Mouse (Mus musculus) thymus, postnatal 10 days (tissue): ENCODE data around the gene Igf1r.

Experiments used
- DNase-seq, 2 experiments: peaks; one replicate each; pipeline ENCODE4 v3.0.0; 2021; ENCODE audit warnings: low spot score in 2 of 2

Gene Igf1r

DNA sequence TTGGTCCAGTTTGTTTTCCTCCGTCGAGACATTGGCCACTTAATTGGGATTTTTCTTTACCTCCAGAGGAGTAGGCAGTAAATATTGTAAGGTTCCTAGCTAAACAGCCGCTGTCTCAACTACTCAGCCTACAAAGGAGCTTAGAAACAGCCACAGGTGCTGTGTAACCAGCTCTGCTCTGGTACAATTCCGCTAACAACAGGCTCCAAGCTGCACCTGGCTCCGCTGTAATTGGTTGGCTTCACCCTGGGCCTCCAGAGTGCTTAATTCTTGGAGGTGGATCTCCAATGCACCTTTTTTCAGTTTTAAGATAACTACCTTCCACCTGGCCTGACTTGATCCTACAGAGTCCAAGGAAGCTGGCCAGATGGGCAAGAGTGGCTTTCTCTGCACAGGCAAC, 271.4 kb downstream of the Igf1r start:
- DNase-seq, result peak; percentile 62

- no peak for DNase-seq
Observed at GRCm38 (mm10) chr7:68225427-68226054, 272.9 kb downstream of the Igf1r start.

DNA sequence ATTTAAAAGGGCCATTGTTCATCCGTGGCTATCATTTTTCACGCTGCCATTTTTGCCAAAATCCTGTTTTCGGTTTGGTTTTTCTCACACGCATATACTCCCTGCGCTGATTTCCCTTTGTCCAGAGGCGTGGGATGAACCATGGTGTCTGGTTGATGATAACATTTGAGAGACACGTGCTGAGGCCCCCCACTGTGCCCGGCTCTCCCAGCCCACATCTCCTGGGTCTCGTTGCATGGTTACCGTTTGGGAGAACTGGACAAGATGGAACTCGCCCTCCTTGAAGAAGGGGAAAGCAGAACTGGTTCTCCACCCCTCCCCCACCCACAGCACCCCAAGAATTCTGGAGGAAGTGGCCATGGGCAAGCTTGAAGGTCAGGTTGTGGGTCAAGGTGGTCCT, 274.4 kb downstream of the Igf1r start:
- DNase-seq, result no peak

DNA sequence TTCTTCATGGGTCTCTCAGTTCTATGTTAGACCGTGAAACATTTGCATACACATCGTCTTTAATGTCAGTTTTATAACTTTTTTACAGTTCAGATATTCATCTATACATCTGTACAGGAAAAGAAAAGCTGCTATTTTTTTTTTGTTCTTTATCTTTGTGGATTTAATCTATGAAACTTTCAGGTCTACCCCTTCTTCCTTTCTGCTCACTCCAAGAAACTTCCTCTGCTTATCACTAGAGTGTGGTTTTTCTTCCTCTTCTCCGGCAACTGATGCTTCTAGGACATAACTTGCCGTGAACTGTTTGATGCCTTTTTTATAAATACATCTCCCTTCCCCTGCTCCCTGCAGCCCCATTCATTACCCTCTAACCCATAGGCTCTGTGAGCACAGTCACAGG, 275.0 kb downstream of the Igf1r start:
- no peak for DNase-seq

DNA sequence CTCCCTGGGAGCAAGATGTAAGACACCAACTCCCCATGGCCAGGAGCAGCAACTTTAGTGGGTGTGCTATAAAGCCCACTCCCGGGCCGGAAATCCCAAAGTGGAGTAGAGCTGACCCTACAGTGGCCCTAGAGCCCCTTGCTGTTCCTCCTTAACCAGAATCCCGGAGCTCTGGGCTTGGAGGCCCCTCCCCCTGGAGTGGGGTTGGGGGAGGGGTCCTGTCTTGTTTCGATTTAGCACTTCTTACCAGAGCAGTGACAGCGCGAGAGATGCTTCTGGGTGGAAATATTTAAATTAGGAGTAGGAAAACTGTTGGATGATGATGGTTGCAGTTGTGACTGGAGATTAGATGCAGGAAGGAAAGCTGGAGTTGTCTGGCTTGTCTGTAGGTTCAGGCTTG, 275.9 kb downstream of the Igf1r start:
- DNase-seq, result no peak

DNA sequence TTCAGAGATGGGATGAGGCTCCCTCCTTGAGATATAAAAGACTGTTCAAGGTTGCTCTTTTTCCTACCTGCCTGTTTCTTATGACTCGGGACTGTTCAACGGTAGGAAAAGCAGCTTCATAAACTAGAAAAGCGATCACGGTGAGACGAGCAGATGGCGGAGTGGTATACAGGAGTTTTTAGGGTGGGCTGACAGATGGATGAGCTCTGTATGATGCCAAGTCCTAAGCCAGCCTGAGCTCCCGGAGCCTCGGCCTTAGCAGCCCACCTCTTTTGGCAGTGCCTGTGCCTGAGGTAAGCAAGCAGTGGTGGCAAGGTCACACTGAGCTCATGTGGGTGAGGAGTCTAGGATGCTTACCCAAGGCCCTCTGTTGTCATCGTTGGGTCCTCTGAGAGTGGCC, 278.2 kb downstream of the Igf1r start:
- DNase-seq, result no peak

GRCm38 (mm10) chr7:68232521-68232920, 279.9 kb downstream of the Igf1r start:
- no peak for DNase-seq

GRCm38 (mm10) chr7:68233619-68234223, 281.1 kb downstream of the Igf1r start:
- no peak for DNase-seq

DNA sequence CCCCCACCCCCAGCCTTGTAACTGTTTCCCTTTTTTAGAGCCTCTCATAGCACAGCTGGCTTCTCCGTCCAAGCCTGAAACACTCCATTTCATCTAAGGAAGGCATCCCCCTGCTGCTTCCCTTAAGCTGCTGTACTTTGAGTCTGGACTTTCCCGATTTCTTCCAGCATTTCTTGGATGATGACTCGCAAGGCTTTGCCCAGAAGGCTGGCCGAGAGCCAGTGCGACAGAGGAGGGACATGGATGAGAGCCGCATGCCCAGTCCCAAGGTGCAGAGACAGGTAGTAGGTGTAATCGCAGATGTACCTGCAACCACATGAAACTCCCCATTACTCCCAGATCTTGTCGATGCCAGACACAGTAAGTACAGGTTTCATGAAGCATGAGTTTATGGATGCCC, 284.2 kb downstream of the Igf1r start:
- no peak for DNase-seq

- no peak for DNase-seq
Observed at GRCm38 (mm10) chr7:68239220-68239827, 286.7 kb downstream of the Igf1r start.

DNA sequence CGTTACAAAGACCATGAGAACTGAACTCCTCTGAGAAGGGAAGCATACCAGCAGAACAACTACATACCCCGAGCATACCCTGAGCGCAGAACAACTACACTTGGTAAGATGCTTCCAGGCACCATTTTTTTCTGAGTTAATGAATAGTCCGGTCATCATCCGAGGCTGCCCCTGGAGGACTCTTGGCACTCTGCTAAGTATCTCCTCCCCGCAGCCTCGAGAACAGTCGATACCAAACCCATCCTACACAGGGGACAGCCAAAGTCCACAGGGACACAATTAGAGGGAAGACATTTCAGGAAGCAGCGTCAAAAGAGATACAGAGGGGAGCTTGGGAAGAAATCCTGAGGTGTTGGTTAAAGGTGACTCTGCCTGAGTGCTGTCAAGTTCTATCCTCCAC, 288.6 kb downstream of the Igf1r start:
- DNase-seq, result no peak

DNA sequence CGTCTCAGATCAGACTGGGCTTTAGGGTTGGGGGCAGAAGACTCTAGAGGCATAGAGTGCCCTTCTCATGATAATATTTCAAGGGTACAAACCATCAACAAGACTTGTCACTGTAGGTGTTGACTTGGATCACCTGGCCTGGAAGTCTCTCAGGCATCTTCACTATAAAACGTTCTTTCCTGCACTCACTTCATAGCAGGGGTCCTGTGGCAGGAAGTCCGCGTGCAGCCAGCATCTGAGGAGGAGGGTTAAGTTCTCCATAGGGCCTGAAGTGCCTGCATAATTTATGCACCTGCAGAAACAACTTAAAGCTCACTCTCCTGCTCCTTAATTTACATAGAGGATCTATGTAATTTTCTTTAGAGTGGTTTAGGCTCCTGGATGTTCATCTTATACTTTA, 293.1 kb downstream of the Igf1r start:
- no peak for DNase-seq

DNA sequence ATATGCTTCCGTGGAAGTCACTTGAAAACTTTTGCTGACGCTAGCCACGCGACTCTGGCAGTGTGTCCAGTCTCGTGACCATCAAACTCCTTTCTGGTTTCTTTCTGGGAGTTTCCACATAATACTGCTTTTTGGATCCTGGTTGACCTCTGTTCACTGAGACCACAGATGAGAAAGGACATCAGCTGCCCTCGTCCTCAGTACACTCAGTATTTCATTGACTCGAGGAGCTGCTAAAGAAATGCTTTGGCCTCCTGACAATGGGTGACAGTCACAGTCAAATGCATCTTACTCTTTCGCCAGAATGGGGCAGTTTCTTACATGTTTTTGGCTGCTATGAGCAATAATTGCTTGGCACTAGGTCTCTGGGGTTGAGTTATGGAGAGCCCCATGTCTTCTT, 293.6 kb downstream of the Igf1r start:
- no peak for DNase-seq

DNA sequence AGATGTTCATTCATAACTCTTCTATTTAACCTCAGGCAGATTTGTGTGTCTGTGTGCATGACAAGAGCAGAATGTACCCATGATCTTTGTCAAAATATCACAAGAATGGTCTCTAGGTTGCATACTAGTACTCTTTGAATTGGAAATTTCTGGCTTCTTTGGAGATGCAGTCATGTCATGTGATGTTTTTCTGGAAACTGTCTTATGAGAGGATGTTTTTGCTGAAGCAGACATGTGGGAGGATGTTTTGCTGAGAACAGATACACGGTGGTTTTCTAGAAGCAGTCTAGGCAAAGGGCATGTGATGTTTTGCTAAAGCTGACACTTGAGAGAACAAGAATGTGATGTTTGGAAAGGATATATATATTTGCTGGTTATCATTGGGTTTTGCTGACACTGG, 297.8 kb downstream of the Igf1r start:
- no peak for DNase-seq

DNA sequence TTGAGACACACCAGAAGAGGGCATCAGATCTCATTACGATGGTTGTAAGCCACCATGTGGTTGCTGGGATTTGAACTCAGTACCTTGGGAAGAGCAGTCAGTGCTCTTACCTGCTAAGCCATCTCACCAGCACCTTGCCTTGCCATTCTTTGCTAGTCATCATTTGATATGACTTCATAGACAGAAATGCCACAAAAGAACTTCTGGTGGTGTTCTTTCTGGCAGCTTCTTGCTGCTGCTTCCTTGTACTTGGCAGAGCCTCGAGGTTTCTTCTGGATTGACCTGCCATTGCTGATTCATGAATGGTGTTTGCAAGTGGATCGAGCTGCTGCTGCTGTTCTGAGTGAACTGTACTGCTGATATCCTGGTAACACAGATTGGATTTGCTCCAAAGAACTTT, 298.3 kb downstream of the Igf1r start:
- DNase-seq, result no peak

DNA sequence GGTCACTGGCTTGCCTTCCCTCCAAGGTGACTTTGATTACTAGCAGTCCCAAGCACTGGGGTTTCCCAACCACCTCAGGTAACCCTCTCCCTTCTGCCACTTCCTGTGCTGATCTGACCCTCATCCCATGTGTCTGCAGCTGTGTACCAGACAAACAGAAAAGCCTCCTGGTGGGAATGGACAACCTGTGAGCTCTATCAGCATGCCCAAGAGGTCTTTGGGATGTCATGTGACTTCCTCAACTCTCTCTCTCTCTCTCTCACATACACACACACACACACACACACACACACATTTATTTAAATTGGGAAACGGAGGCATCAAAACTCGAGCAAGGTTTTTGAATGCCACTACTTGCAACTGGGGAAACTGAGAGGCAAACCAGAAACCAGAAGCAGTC, 305.1 kb downstream of the Igf1r start:
- no peak for DNase-seq

GRCm38 (mm10) chr7:68258326-68259150, 305.9 kb downstream of the Igf1r start:
- DNase-seq, result no peak

- DNase-seq, result no peak
Observed at GRCm38 (mm10) chr7:68259523-68260081, 307.0 kb downstream of the Igf1r start.

DNA sequence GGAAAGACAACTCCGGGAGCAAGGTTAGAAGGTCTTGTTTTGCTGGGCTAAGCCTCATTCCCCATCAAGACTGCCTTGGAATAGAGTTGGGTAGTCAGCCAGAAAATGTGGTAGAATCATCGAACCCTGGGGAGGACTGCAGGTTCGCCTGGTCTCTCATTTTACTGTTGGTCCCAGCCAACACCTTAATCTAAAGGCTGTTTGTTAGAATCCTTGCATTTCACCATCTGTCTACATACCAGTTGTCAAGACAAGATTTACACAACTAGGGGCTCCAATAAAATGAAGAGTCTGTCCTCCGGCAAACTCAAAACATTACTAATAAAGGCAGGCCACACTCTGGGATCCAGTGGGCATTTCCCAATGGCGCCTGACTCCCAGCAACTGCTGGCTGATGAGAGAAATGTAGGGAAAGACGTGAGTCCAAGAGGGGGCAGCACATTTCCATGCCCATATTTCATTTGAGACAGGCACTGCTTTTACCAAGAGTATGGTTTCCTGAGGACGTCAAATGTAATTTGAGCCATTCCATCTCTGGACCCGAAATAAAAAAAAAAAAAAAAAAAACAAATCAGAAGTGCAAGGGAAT, 310.1 kb downstream of the Igf1r start:
- no peak for DNase-seq

DNA sequence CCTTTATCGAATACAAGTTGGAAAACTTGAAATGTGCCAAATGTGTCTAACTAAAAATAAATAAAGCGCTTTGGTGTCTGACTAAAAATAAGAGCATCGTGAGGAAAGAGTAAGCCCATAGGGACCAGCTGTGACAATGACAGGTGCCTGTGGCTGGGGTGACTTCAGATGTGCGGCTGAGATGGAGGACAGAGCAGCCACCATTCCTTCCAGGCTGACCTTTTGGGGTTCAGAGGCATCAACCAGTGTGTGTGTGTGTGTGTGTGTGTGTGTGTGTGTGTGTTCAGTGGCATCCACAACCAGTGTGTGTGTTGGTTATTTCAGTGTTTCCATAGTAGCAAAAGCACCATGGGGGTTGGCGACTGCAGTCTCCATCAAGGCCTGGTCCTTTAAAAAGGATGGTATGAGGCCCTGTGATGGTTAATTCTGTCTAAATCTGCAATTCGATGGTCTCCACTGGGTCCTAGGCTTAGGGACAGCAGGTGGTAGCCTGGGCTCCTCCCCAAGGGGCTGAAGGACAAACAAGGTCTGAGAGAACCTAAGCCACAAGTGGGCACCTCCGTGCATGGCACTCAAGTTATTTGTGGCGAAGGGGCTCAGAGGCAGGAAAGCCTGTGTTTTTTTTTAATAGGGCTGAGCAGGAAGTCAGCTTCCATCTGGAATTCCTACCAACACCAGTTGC, 310.9 kb downstream of the Igf1r start:
- DNase-seq, result no peak

DNA sequence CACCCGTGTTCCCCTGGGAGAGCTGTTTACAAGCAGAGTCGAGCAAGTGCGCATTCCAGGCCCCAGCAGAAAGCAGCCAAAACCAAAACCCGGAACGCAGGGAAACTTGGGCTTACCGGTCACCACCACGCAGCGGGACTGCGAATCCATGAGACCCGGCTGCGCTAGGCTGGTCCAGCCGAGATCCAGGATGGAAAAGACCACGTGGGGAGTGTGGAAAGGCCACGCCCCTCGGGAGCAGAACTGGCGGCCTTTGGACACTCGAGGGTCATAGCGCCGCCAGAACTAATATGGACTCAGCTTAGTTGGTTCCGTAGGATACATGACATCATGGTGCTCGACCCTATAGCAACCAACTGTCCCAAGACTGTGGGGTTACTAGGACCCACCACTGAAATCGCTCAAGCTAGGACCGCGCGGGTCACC, 311.4 kb downstream of the Igf1r start, which contains the start of gene Pgpep1l:
Pgpep1l (minus strand) TSS at position 206 of the 426 bp plus-strand sequence.
- peak in 1 of 2 experiments; percentile 36 for DNase-seq
